9 mouse cellular contexts compared by ENCODE assay signal in genomic region chr10:87493576-87493975, GRCm38 (mm10). TPM values are rescaled to one million over a fixed set of nuclear protein-coding genes. Genes with fewer than 3 reads are reported as not detected.
DNase-seq lines count a peak whose midpoint lies in the region; ATAC-seq and TF ChIP-seq lines count a peak whose summit lies in the region.
"Had no signal": no experiment of that assay in that cellular context is flagged by ENCODE, and none has a peak within 500 bp of the region (broad histone marks: within the 10 kb centered on the region; RNA-seq: fewer than 3 reads in every experiment).

TSS of gene Ascl1 (minus strand) at chr10:87493660.

- H3K4me3 ChIP-seq in heart, embryonic 10.5 days, result peak within 1 kb of the TSS; percentile 70
- H3K4me3 ChIP-seq in ES-Bruce4 (ENCODE audit: low read depth, low read length), result peak within 1 kb of the TSS; percentile 69
- peak within 1 kb of the TSS; percentile 58 for H3K4me3 ChIP-seq in embryonic facial prominence, embryonic 15.5 days (replicated peaks)
- H3K4me3 ChIP-seq in limb, embryonic 14.5 days (replicated peaks; ENCODE audit: low read length), result peak within 1 kb of the TSS; percentile 50
- H3K4me3 ChIP-seq in stomach, embryonic 14.5 days (ENCODE audit: low read depth, low read length), result peak within 1 kb of the TSS; percentile 50

- ATAC-seq in embryonic facial prominence, embryonic 15.5 days (ENCODE audit: insufficient number of reproducible peaks, low FRiP score, low TSS enrichment, low read depth), result 0 out of 2 replicates have a peak, but pooled peaks have one; percentile 32
- ATAC-seq in limb, embryonic 14.5 days (ENCODE audit: low FRiP score, low read depth), result peak; percentile 18; the same call in 1 of the 2 replicates
- peak; percentile 62; the same call in 1 of the 2 replicates for ATAC-seq in stomach, embryonic 14.5 days (ENCODE audit: insufficient number of reproducible peaks, insufficient read depth, low FRiP score, low read depth)

- peaks cover 96% of the 10 kb centered on the region for H3K27me3 ChIP-seq in heart, embryonic 10.5 days (ENCODE audit: insufficient read depth, poor library complexity, severe bottlenecking)
- peaks cover 12% of the 10 kb centered on the region for H3K27me3 ChIP-seq in ES-Bruce4 (ENCODE audit: control insufficient read depth, insufficient read depth, low read length, poor library complexity, severe bottlenecking)
- H3K27me3 ChIP-seq in embryonic facial prominence, embryonic 15.5 days, result peaks cover 88% of the 10 kb centered on the region
- H3K27me3 ChIP-seq in limb, embryonic 14.5 days (ENCODE audit: control insufficient read depth, insufficient read depth, low read length), result peaks cover 78% of the 10 kb centered on the region
- peaks cover 64% of the 10 kb centered on the region for H3K27me3 ChIP-seq in stomach, embryonic 14.5 days (ENCODE audit: control insufficient read depth, insufficient read depth, low read length)

- peak within 1 kb of the TSS; percentile 45 for H3K9ac ChIP-seq in ES-Bruce4 (ENCODE audit: low read depth, poor library complexity, severe bottlenecking)
- H3K9ac ChIP-seq in embryonic facial prominence, embryonic 15.5 days, result peak within 1 kb of the TSS; percentile 15
- peak within 1 kb of the TSS; percentile 43 for H3K9ac ChIP-seq in limb, embryonic 14.5 days (ENCODE audit: low read depth, low read length, severe bottlenecking)
- H3K9ac ChIP-seq in stomach, embryonic 14.5 days (replicated peaks; ENCODE audit: low read depth, low read length), result peak within 1 kb of the TSS; percentile 45

- H3K27ac ChIP-seq in heart, embryonic 10.5 days, result no peak within 1 kb of the TSS
- no peak within 1 kb of the TSS for H3K27ac ChIP-seq in ES-Bruce4 (ENCODE audit: insufficient read depth, low read length)
- H3K27ac ChIP-seq in embryonic facial prominence, embryonic 15.5 days (replicated peaks), result no peak within 1 kb of the TSS
- H3K27ac ChIP-seq in limb, embryonic 14.5 days (replicated peaks; ENCODE audit: low read depth, low read length), result no peak within 1 kb of the TSS
- peak within 1 kb of the TSS; percentile 58; the same call in 1 of the 2 replicates for H3K27ac ChIP-seq in stomach, embryonic 14.5 days (ENCODE audit: low read length)

- DNase-seq in heart, embryonic 10.5 days (ENCODE audit: low spot score), result no peak
- no peak for DNase-seq in heart, postnatal 25 days (ENCODE audit: low spot score)
- DNase-seq in limb, embryonic 14.5 days (ENCODE audit: low spot score), result no peak
- no peak for DNase-seq in urinary bladder, adult 2 months (ENCODE audit: low spot score)
- DNase-seq in spleen, adult 18-20 months, result no peak

- WGBS in heart, embryonic 10.5 days, result under 1% methylated on average over 31 of the region's 34 CpGs
- WGBS in embryonic facial prominence, embryonic 15.5 days, result 1% methylated on average over 33 of the region's 34 CpGs
- under 1% methylated on average over 28 of the region's 34 CpGs for WGBS in limb, embryonic 14.5 days
- under 1% methylated on average over 33 of the region's 34 CpGs for WGBS in stomach, embryonic 14.5 days

- H3K9me3 ChIP-seq in heart, embryonic 10.5 days, result no peaks in the 10 kb centered on the region
- H3K9me3 ChIP-seq in ES-Bruce4 (replicated peaks; ENCODE audit: control insufficient read depth, insufficient read depth, low read length, poor library complexity, severe bottlenecking), result no peaks in the 10 kb centered on the region
- H3K9me3 ChIP-seq in embryonic facial prominence, embryonic 15.5 days (replicated peaks), result no peaks in the 10 kb centered on the region
- no peaks in the 10 kb centered on the region for H3K9me3 ChIP-seq in limb, embryonic 14.5 days (ENCODE audit: control insufficient read depth, low read length)
- H3K9me3 ChIP-seq in stomach, embryonic 14.5 days (ENCODE audit: control insufficient read depth, low read depth, low read length), result peaks cover 9% of the 10 kb centered on the region

- no peak for TF ChIP-seq CTCF in ES-Bruce4 (IDR thresholded peaks at IDR 0.05; ENCODE audit: low read depth, low read length)

- TF ChIP-seq POLR2A in ES-Bruce4 (IDR thresholded peaks at IDR 0.05; ENCODE audit: insufficient read depth, low read length), result no peak
- no peak for TF ChIP-seq POLR2A in limb, embryonic 14.5 days (IDR thresholded peaks at IDR 0.05; ENCODE audit: borderline replicate concordance, extremely low read depth, insufficient read depth, insufficient read length)

- TF ChIP-seq EP300 in ES-Bruce4 (IDR thresholded peaks at IDR 0.05; ENCODE audit: insufficient read depth, low read depth, low read length), result no peak

- intact Hi-C loops in heart, postnatal 25 days (cut with DNase I), result no loop called here

- peak within 1 kb of the TSS; percentile 98 for H3K4me2 ChIP-seq in embryonic facial prominence, embryonic 15.5 days (replicated peaks)
- peak within 1 kb of the TSS; percentile 98 for H3K4me2 ChIP-seq in limb, embryonic 14.5 days (replicated peaks; ENCODE audit: low read depth, low read length, severe bottlenecking)
- H3K4me2 ChIP-seq in stomach, embryonic 14.5 days (replicated peaks; ENCODE audit: low read depth, low read length), result peak within 1 kb of the TSS; percentile 93

- no peaks in the 10 kb centered on the region for H3K36me3 ChIP-seq in heart, embryonic 10.5 days
- H3K36me3 ChIP-seq in ES-Bruce4 (ENCODE audit: control insufficient read depth, insufficient read depth, low read length, poor library complexity, severe bottlenecking), result no peaks in the 10 kb centered on the region
- H3K36me3 ChIP-seq in embryonic facial prominence, embryonic 15.5 days, result no peaks in the 10 kb centered on the region
- no peaks in the 10 kb centered on the region for H3K36me3 ChIP-seq in limb, embryonic 14.5 days (ENCODE audit: control insufficient read depth, insufficient read depth, low read length)
- no peaks in the 10 kb centered on the region for H3K36me3 ChIP-seq in stomach, embryonic 14.5 days (ENCODE audit: control insufficient read depth, insufficient read depth, low read length)

- peaks cover 19% of the 10 kb centered on the region for H3K4me1 ChIP-seq in heart, embryonic 10.5 days
- H3K4me1 ChIP-seq in ES-Bruce4 (ENCODE audit: control insufficient read depth, insufficient read depth, low read length), result no peaks in the 10 kb centered on the region
- H3K4me1 ChIP-seq in embryonic facial prominence, embryonic 15.5 days, result peaks cover 30% of the 10 kb centered on the region
- peaks cover 11% of the 10 kb centered on the region for H3K4me1 ChIP-seq in limb, embryonic 14.5 days (ENCODE audit: control insufficient read depth, insufficient read depth, low read length)
- H3K4me1 ChIP-seq in stomach, embryonic 14.5 days (ENCODE audit: control insufficient read depth, insufficient read depth, low read length), result 0 out of 2 replicates have a peak, but pooled peaks cover 5% of the 10 kb centered on the region

RNA-seq across cellular contexts. Expression of gene Ascl1, which starts in this region (rescaled TPM):
- polyA plus RNA-seq in heart, embryonic 10.5 days (2016; fragmentation: Nextera tagmentation; extraction: Ambion mirVana), result 0.92 TPM in 1 of 2 replicates, not detected in the other
- not detected for total RNA-seq in heart, postnatal 25 days (2021)
- polyA plus RNA-seq in ES-Bruce4 (2011; ENCODE audit: insufficient read depth, insufficient read length, low read depth, missing spikeins), result not detected in 2 replicates
- polyA plus RNA-seq in embryonic facial prominence, embryonic 15.5 days (2015; fragmentation: Nextera tagmentation; extraction: Ambion mirVana), result 1.9 TPM in 2 replicates
- 0.40 and 0.55 TPM in 2 replicates for polyA plus RNA-seq in limb, embryonic 14.5 days (2012; rRNA removed)
- 0.23 and 0.36 TPM in 2 replicates for polyA plus RNA-seq in limb, embryonic 14.5 days (2014; fragmentation: Nextera tagmentation; extraction: Ambion mirVana)
- 15.6 and 18.1 TPM in 2 replicates for polyA plus RNA-seq in stomach, embryonic 14.5 days (2014; fragmentation: Nextera tagmentation; extraction: Ambion mirVana)
- 0.11 and 0.22 TPM in 2 replicates for polyA plus RNA-seq in urinary bladder, adult 2 months (2012; rRNA removed)
- total RNA-seq: MEL had no signal

Comparison
In these comparisons a context has a peak if more than half of its experiments do, and no peak if none do; other contexts are left out.
1. Peak in ATAC-seq, H3K4me3 ChIP-seq, H3K9ac ChIP-seq and H3K4me2 ChIP-seq in limb, embryonic 14.5 days; RNA of the gene not detected or under 1 TPM.